Mouse (Mus musculus) neural tube, embryonic 13.5 days (tissue): ENCODE results near the gene Exoc1. TPM values are rescaled to one million over a fixed set of nuclear protein-coding genes. Genes with fewer than 3 reads are reported as not detected.

Experiments
- ATAC-seq: fragments of 200-750 bp; cut with Nextera tagmentation; 2 replicates; pipeline ENCODE4 v1.8.0; 2017; ENCODE audit warnings: low read depth, mild to moderate bottlenecking, moderate TSS enrichment, moderate library complexity
- H3K27ac ChIP-seq: fragments of 300-500 bp; sonication (generic); replicated peaks from 2 replicates; pipeline ENCODE4 v1.5.1; 2015; ENCODE audit warnings: moderate library complexity, mild to moderate bottlenecking, inconsistent platforms
- H3K27me3 ChIP-seq: fragments of 300-500 bp; sonication (generic); 2 replicates; pipeline ENCODE4 v1.6.1; 2015; ENCODE audit warnings: mild to moderate bottlenecking, inconsistent platforms
- H3K36me3 ChIP-seq: fragments of 300-500 bp; sonication (generic); 2 replicates; pipeline ENCODE4 v1.6.1; 2015; ENCODE audit warnings: mild to moderate bottlenecking, inconsistent platforms
- H3K4me1 ChIP-seq: fragments of 300-500 bp; sonication (generic); replicated peaks from 2 replicates; pipeline ENCODE4 v1.6.1; 2015; ENCODE audit warnings: inconsistent platforms
- H3K4me2 ChIP-seq: fragments of 300-500 bp; sonication (generic); 2 replicates; pipeline ENCODE4 v1.6.1; 2015; ENCODE audit warnings: inconsistent platforms, mild to moderate bottlenecking, moderate library complexity
- H3K4me3 ChIP-seq: fragments of 300-500 bp; sonication (generic); 2 replicates; pipeline ENCODE4 v1.5.1; 2015; ENCODE audit warnings: mild to moderate bottlenecking, inconsistent platforms
- H3K9ac ChIP-seq: fragments of 300-500 bp; sonication (generic); 2 replicates; pipeline ENCODE4 v1.6.1; 2015; ENCODE audit warnings: moderate library complexity, mild to moderate bottlenecking, inconsistent platforms
- H3K9me3 ChIP-seq: fragments of 300-500 bp; sonication (generic); 2 replicates; pipeline ENCODE4 v1.6.1; 2016; ENCODE audit warnings: inconsistent platforms
- WGBS: fragments of 180-500 bp; shearing (Covaris S2); methylation state at CpG from one replicate; pipeline ENCODE4 v1.1.7; 2015; 5-methylcytosine and 5-hydroxymethylcytosine counted together
- polyA plus RNA-seq: library from polyadenylated mRNA; unstranded; fragments of >200 nt; fragmentation: Nextera tagmentation; extraction: Ambion mirVana; gene quantifications from 2 replicates; pipeline ENCODE4 v1.2.1, GENCODE M21; 2015

Exoc1 gene
- polyA plus RNA-seq, 1 experiment from 2014 or later = 53.2 TPM

DNA sequence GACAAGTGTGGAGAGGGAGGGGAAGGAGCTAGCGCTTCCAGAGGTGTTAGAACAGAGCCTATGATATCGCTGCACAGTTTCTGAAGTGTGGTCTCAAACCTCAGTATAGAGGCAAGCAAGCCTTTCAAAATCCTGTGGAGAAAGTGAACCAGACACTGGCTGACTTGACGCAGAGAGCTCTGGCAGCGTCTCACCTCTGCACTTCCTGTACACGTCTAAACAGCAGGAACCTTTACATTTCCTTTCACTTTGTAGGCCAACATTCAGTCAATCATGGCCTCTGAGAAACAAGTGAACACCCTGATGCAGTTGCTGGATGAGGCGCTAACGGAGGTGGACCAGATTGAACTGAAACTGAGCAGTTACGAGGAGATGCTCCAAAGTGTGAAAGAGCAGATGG lies 14.1 kb downstream of the Exoc1 start:
- Histone ChIP-seq H3K27me3 (no peaks in the 10 kb centered on the region), H3K36me3 (peaks cover 63% of the 10 kb centered on the region), H3K27ac (no peak overlapping the region), H3K4me1 (no peaks in the 10 kb centered on the region), H3K4me2 (no peak overlapping the region), H3K9me3 (no peaks in the 10 kb centered on the region), H3K9ac (no peak overlapping the region), H3K4me3 (no peak overlapping the region)
- 91% methylated on average over 8 of the region's 8 CpGs for WGBS
- ATAC-seq = no peak

DNA sequence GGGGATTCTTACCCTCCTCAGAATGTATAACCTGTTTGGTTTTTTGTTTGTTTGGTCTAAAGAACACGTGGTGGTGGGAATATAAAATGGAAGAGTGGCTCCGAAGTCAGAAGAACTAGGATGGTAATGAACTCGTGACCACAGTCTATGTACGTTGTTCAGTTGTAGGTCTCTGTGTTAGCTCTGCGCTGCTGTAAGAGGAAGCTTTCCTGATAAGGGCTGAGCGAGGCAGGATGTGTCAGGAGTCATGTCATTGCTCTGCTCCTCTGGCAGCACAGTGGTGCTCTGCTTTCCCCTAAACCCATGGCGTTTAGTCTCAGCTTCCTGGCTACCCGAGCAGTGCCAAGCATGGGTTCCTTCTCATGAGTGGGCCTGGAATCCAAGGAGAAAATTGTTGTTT lies 21.3 kb downstream of the Exoc1 start:
- 90% methylated on average over 8 of the region's 8 CpGs for WGBS
- no peak overlapping the region for H3K9ac ChIP-seq

GRCm38 (mm10) chr5:76565321-76565720 lies 36.2 kb downstream of the Exoc1 start:
- Histone ChIP-seq H3K4me3 (no peak overlapping the region), H3K27ac (no peak overlapping the region), H3K36me3 (peaks cover 82% of the 10 kb centered on the region), H3K9ac (no peak overlapping the region), H3K4me2 (no peak overlapping the region), H3K4me1 (no peaks in the 10 kb centered on the region), H3K9me3 (no peaks in the 10 kb centered on the region), H3K27me3 (no peaks in the 10 kb centered on the region)
- ATAC-seq = no peak
- 38% methylated on average over 3 of the region's 3 CpGs for WGBS

More for the DNA sequence above, 21.3 kb downstream of the Exoc1 start:
- no peak for ATAC-seq
- Histone ChIP-seq H3K36me3 (peaks cover 54% of the 10 kb centered on the region), H3K4me1 (no peaks in the 10 kb centered on the region), H3K4me3 (no peak overlapping the region), H3K27me3 (no peaks in the 10 kb centered on the region), H3K4me2 (no peak overlapping the region), H3K27ac (no peak overlapping the region), H3K9me3 (no peaks in the 10 kb centered on the region)

GRCm38 (mm10) chr5:76574251-76574650 lies 45.1 kb downstream of the Exoc1 start:
- Histone ChIP-seq H3K4me2 (no peak overlapping the region), H3K27me3 (no peaks in the 10 kb centered on the region), H3K4me1 (no peaks in the 10 kb centered on the region), H3K36me3 (peaks cover 23% of the 10 kb centered on the region), H3K9ac (no peak overlapping the region), H3K4me3 (no peak overlapping the region), H3K27ac (no peak overlapping the region), H3K9me3 (peaks cover 4% of the 10 kb centered on the region; the same call in 1 of the 2 replicates)
- WGBS = 77% methylated on average over 7 of the region's 7 CpGs
- no peak for ATAC-seq

- peaks cover 4% of the 10 kb centered on the region; the same call in 1 of the 2 replicates for H3K9me3 ChIP-seq
- WGBS = 86% methylated on average over 3 of the region's 3 CpGs
- no peak overlapping the region for H3K4me3 ChIP-seq
- no peak overlapping the region for H3K4me2 ChIP-seq
- H3K27ac ChIP-seq = no peak overlapping the region
- no peaks in the 10 kb centered on the region for H3K4me1 ChIP-seq
- H3K36me3 ChIP-seq = no peaks in the 10 kb centered on the region
- H3K9ac ChIP-seq = no peak overlapping the region
- ATAC-seq = no peak
- no peaks in the 10 kb centered on the region for H3K27me3 ChIP-seq
Measured at GRCm38 (mm10) chr5:76577026-76577425, 47.9 kb downstream of the Exoc1 start.

GRCm38 (mm10) chr5:76585378-76585777 lies 56.3 kb downstream of the Exoc1 start:
- no peak overlapping the region for H3K9ac ChIP-seq
- no peaks in the 10 kb centered on the region for H3K27me3 ChIP-seq
- H3K36me3 ChIP-seq = no peaks in the 10 kb centered on the region
- peaks cover 14% of the 10 kb centered on the region for H3K4me1 ChIP-seq
- WGBS = 88% methylated on average over 2 of the region's 2 CpGs
- H3K4me2 ChIP-seq = no peak overlapping the region
- H3K4me3 ChIP-seq = no peak overlapping the region
- no peaks in the 10 kb centered on the region for H3K9me3 ChIP-seq
- no peak overlapping the region for H3K27ac ChIP-seq
- no peak for ATAC-seq

DNA sequence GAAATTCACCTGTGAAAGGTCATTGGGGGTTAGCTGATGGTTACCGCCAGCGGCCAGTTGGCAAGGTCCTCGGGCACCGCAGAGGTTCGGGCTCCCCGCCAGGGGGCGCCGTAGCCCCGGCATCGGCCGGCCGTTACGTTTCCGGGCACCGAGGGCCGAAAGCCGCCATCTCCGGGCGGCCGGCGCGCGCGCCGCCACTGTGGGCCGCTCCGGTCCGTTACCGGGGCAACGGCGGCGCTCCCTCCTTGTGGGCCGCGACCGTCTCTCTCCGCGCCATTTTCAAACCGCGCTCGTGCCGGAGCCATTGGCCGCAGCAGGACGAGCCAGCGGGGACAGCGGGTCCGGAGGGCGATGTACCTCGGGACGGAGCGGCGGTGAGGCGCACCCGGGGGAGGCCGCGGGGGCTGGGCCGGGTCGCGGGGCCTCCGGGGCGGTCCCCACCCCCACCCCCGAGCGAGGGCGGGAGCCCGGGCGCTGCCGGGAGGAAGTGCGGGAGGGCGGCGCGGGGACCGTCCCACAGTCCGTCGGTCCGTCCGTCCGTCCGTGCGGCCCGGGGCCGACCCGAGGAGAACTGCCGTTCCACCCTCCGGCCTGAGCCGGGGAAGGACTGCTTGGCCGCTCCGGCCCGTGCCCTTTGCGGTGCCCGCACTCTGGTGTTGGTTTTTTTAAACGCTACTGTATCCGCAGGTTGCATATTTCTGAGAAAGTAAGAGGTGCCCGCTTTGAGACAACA lies 59.6 kb downstream of the Exoc1 start, which contains the start of gene Cep135:
TSS of gene Cep135 (plus strand) at position 148 of the 733 bp plus-strand sequence.
- peak within 1 kb of the TSS; percentile 90 for H3K4me3 ChIP-seq
- peak within 1 kb of the TSS; percentile 84 for H3K27ac ChIP-seq
- peak within 1 kb of the TSS; percentile 73 for H3K4me2 ChIP-seq
- H3K27me3 ChIP-seq = no peaks in the 10 kb centered on the region
- peak within 1 kb of the TSS; percentile 87 for H3K9ac ChIP-seq
- H3K4me1 ChIP-seq = peaks cover 15% of the 10 kb centered on the region
- ATAC-seq = peak; percentile 98
- no peaks in the 10 kb centered on the region for H3K9me3 ChIP-seq
- peaks cover 11% of the 10 kb centered on the region for H3K36me3 ChIP-seq
- WGBS = under 1% methylated on average over 83 of the region's 92 CpGs

GRCm38 (mm10) chr5:76589311-76589710 lies 60.2 kb downstream of the Exoc1 start:
- peaks cover 15% of the 10 kb centered on the region for H3K4me1 ChIP-seq
- H3K9me3 ChIP-seq = no peaks in the 10 kb centered on the region
- H3K27ac ChIP-seq = peak overlapping the region; percentile 84
- peak overlapping the region; percentile 87 for H3K9ac ChIP-seq
- ATAC-seq = no peak
- H3K27me3 ChIP-seq = no peaks in the 10 kb centered on the region
- 3% methylated on average over 7 of the region's 7 CpGs for WGBS
- H3K4me2 ChIP-seq = peak overlapping the region; percentile 73
- H3K4me3 ChIP-seq = peak overlapping the region; percentile 90
- peaks cover 15% of the 10 kb centered on the region for H3K36me3 ChIP-seq

DNA sequence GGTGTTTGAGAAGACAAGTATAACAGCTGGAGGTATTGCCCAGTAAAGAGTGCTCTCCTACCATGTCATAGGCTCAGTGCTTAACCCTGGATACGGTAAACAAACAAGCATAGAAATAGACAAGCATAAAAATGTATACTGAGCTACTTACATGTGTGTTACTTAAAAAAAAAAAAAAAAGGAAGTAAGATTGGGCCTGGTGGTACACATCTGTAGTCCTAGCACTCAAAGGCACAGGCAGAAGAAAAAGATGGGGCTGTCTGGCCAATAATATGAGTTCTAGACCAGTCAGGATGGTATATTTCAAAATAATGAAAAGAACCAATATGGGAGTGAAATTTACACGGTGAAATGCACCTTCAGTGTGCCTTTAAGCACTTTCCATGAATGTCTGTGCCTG lies 60.9 kb downstream of the Exoc1 start:
- Histone ChIP-seq H3K4me3 (no peak overlapping the region), H3K9ac (no peak overlapping the region), H3K4me1 (peaks cover 15% of the 10 kb centered on the region), H3K27me3 (no peaks in the 10 kb centered on the region), H3K4me2 (peak overlapping the region; percentile 73; the same call in 1 of the 2 replicates), H3K36me3 (peaks cover 19% of the 10 kb centered on the region), H3K27ac (no peak overlapping the region), H3K9me3 (no peaks in the 10 kb centered on the region)
- WGBS = 72% methylated on average over 2 of the region's 2 CpGs
- no peak for ATAC-seq

- WGBS = 65% methylated on average over 9 of the region's 9 CpGs
- H3K27ac ChIP-seq = no peak overlapping the region
- no peak overlapping the region for H3K4me3 ChIP-seq
- H3K4me2 ChIP-seq = no peak overlapping the region
- H3K9me3 ChIP-seq = no peaks in the 10 kb centered on the region
- no peak for ATAC-seq
- H3K4me1 ChIP-seq = peaks cover 15% of the 10 kb centered on the region
- H3K9ac ChIP-seq = no peak overlapping the region
- H3K36me3 ChIP-seq = peaks cover 38% of the 10 kb centered on the region
- no peaks in the 10 kb centered on the region for H3K27me3 ChIP-seq
Measured at GRCm38 (mm10) chr5:76591885-76592284, 62.8 kb downstream of the Exoc1 start.

DNA sequence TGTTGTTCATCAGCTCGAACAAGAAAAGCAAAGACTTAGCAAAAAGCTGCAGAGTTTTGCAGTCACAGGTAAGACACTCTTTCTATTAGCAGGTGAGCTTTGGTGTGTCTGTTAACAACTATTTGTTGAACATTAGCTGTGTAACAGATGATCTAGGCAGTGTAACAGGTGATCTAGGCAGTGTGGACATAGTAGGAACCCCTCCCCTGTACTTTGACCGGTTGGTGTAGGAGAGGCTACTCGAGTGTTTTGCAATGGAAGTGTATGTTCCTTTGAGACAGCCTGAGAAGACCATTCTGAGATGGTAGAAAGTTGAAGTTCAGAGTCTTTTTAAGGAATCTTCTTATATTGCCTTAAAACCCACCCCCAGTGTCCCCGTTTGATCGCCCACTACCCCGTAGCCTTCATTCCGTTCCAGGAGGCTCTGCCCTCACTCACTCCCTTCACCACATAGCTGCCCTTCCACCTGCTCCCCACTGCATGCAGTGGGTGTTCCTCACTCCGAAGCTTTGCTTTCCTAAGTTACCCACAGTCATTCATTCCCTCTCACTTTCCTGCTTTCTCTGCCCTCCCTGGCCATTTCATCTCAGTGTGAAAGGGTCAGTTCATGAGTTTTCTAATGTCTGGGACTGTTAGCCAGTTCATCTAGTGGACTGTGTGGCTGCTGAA lies 80.7 kb downstream of the Exoc1 start:
- Histone ChIP-seq H3K27me3 (no peaks in the 10 kb centered on the region), H3K4me2 (no peak overlapping the region), H3K9ac (no peak overlapping the region), H3K9me3 (no peaks in the 10 kb centered on the region), H3K36me3 (peaks cover 69% of the 10 kb centered on the region), H3K4me1 (no peaks in the 10 kb centered on the region), H3K4me3 (no peak overlapping the region), H3K27ac (no peak overlapping the region)
- 97% methylated on average over 8 of the region's 8 CpGs for WGBS
- no peak for ATAC-seq

DNA sequence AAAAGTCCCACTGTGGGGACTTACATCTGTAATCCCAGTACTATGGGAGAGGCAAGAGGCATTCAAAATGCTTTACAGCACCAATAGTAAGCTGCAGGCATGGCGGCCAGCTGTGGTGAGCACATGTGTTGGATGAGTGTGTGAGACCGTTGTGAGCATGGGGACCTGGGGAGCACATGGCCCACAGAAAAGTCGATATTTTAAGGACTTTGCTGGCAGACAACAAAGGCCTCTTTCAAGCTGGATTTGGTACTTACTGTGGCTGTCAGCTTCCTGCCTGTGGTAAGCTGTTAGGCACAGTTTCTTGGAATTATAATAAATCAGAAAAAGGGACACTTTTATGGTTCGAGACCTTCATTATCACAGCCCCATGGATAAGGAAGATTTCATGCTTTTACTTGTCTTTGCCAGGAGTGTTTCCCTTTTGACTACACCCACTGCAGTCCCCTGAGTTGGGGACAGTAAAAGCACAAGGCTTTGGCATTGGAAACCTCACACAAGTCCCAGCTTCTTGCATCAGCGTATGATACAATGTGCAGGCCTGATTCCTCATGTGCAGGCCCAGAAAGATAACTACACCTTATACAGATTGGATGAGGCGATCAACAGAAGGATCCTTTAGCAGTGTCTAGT lies 83.9 kb downstream of the Exoc1 start:
- H3K4me1 ChIP-seq = no peaks in the 10 kb centered on the region
- no peaks in the 10 kb centered on the region for H3K9me3 ChIP-seq
- no peaks in the 10 kb centered on the region for H3K27me3 ChIP-seq
- peaks cover 71% of the 10 kb centered on the region for H3K36me3 ChIP-seq
- no peak overlapping the region for H3K4me3 ChIP-seq
- no peak overlapping the region for H3K27ac ChIP-seq
- peak; percentile 53; the same call in 1 of the 2 replicates for ATAC-seq
- WGBS = 37% methylated on average over 6 of the region's 6 CpGs
- no peak overlapping the region for H3K4me2 ChIP-seq
- H3K9ac ChIP-seq = no peak overlapping the region
